Mouse (Mus musculus): ENCODE data around the gene Ces2b.
"Not testable (repeated sequence)": the region's sequence is repeated elsewhere in the genome, so short reads cannot be mapped to it uniquely, and the experiment has no call there.

Ces2b gene

DNA sequence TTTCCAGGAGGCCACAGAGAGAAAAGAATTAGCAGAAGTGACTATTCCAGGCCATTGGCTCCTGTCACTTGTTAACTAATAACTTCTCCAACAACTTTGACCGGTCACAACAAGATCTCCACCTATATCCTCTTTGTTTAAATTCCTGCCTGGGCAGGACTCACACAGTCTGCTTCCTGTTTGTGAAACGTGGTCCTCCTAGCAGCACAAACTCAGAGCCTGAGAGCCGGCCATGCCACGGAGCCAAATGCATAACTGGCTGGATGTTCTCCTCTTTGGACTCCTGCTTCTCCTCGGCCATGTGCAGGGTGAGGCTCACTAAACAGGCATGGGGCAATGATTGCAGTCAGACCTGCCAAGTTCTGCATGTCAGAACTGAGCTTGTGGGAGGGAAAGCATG, at the start of gene Ces2b:
Gene Ces2b (plus strand): TSS at position 133 of the 400 bp plus-strand sequence.
- no peak for DNase-seq (ENCODE audit: low spot score in 2 of 2)

DNA sequence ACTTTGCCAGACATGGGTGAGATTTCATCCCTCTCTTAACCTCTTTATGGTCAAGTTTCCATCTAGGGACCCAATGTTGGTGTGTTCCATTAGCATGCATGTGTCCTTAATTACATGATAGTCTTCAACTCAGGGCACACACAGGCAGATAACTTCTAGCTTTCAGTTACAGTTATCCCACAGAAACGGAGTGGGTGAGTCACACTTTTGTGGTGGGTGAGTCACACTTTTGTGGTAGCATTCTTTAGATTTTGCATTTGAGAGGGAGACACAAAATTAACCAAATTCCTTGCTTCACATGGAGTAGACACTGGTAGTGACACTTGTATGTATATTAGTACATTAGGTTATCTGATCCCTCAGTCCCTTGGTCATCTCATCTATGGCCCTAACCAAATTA, 44.3 kb upstream of the Ces2b start:
- peak in 1 of 2 experiments; percentile 21 for DNase-seq (ENCODE audit: low spot score in 2 of 2)

- DNase-seq (ENCODE audit: low spot score in 2 of 2): no peak
Observed at GRCm38 (mm10) chr8:104788929-104789328, 42.4 kb upstream of the Ces2b start.

DNA sequence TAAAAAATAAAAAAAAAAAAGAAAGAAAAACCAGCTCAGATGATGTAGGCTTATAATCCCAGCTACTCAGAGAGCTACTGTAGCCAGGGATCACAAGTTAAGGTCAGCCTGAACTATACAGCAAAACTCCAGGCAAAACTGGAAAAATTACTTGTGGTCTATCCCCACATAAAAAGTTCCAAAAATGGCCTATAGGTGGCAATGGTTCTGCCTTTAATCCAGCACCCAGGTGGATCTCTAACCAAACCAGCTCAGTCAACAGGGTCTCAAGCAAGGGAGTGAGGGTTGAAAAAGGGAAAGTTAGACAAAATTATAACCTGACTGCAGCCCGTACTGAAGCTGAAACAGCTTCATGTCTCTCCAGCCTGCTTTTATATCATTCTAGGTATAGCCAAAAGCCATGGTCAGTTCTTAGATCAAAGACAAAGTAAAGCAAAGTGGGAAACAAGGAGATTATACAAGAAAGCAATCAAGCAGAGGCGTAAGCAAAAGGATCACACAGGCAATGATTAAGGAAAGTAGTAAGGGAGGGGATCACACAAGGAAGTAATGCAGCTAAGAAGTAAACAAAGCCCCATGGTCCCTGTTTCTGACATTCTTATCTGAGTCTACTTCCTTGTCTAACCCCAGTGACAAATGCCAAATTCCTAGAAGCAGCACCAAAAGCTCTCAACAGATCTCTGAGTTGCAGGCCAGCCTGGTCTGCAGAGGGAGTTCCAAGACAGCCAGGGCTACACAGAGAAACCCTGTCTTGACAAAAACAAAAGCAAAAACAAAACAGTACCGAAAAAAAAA, 41.3 kb upstream of the Ces2b start:
- no peak for DNase-seq (ENCODE audit: low spot score in 2 of 2)

DNA sequence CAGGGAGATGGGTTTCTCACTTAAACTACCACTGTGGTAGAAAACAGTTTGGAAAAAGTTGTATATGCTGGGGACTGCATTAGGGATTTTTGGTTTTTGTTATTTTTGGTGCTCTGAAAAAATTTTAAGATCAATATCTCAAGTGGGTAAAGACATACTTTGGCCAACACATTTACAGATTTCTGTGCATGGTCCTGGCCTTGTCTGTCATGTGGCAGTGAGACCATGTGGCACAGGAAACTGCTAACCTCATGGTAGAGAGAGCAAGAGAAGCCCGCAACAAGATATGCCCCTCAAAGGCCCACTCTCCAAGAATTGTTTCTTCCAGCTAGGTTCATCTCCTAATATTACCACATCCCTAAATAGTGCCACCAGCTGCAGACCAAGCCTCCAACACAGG, 32.0 kb upstream of the Ces2b start:
- no peak for DNase-seq (ENCODE audit: low spot score in 2 of 2)

GRCm38 (mm10) chr8:104806127-104806526, 25.2 kb upstream of the Ces2b start:
- DNase-seq (ENCODE audit: low spot score in 2 of 2): no peak

DNA sequence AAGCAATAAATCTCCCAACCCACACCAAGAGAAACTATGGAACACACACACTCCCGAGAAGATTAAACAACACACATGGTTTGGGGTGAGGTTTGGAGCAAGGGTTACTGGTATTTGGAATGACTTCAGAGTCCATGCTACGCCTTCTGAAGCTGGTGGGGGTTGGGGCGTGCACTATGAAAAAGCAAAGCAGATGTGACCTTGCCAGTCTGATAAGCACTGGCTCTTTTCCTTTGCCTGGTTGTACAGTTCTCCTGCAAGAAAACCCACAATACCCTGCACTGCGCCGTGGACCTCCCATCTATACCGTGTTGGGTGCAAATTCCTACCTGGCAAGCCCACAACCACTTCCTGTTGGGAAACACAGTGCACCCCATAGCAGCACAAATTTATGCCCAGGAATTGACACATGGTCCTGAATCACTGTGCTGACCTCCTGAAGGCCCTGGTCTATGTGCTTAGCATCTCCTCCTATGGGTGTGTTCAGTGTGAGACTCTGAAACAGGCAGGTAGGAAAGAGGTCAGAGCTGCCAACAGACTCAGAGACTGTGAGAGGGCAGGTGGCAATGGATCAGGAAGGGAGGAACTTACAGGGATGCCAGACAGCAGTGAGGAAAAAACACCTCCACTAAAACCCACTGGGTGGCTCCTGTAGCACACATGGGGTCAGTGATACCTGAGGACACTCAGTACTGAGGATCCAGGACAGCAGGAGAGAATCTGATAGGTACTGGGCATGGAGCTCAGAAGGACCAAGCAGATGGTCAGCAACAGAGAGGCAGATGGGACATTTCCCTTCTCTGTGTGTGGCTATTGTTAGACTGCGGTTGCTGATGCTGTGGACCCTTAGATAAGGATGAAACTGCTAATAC, 22.6 kb upstream of the Ces2b start:
- DNase-seq (ENCODE audit: low spot score in 2 of 2): no peak

GRCm38 (mm10) chr8:104809436-104809835, 21.9 kb upstream of the Ces2b start:
- DNase-seq (ENCODE audit: low spot score in 2 of 2): no peak

DNA sequence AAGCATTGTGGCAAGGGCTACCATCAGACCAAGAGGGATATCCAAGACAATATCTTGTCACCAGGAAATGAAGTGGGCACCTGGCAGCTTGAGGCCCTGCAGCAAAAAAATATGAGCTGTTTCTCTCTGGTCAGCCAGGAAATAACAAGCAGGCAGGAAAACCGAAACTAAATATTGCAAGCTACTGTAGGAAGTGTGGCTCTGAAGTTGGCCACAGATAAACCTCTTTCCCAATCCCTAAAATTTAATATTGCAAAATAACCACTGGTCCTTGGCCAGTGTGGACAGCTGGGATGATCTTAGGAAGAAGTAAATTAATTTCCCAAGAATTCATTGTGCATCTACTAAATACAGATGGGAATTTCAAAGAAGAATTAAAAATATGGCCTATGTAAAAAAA, 4.5 kb upstream of the Ces2b start:
- no peak for DNase-seq (ENCODE audit: low spot score in 2 of 2)

DNA sequence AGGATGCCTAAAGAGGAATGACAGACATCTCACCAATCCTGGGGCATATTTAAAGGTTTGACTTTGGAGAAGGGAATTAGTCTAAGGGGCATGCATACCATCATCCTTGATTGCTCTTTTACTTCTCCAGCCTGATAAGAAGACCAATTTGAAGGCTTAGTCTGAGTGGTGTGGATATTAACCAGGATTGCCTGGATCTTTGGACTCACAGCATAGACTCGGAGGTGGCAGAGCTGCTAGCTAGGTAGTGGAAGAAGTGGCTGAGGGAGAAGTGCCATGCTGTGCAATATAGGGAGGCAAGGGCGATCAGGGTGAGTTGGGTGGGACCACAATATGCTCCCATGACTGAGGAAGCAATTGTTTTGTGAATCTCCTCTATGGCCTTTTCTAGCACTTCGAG, 3.2 kb upstream of the Ces2b start:
- DNase-seq (ENCODE audit: low spot score in 2 of 2): no peak

DNA sequence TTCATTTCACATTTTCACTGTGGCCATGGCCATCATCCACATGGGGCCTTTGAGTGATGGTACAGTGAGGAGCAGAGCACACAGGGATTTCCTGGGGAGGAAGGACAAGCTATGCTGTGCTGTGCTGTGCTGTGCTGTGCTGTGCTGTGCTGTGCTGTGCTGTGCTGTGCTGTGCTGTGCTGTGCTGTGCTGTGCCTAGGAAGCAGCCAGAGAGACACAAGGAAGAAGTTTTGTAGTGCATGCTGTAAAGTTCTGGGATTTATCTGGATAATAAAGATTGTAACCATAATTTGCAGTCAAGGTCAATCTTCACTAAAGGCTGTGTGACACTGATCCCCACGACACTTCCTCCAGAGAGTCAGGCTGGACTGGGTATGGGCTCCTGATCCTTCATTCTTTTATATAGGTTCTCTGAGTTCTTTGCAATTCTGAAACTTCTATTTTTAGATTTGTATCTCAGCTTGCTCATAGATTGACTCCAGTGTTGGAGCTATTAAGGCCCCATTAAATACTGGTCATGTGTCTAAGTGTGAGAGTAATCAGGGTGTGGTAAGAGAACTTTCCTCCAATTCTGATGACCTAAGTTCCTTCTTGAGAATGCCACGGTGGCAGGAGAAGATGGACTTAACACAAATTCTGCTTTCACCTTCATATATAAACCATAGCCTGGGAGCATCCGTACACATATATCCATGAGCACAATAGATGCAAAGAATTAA, 10.1 kb downstream of the Ces2b start:
- no peak for DNase-seq (ENCODE audit: low spot score in 2 of 2)

DNA sequence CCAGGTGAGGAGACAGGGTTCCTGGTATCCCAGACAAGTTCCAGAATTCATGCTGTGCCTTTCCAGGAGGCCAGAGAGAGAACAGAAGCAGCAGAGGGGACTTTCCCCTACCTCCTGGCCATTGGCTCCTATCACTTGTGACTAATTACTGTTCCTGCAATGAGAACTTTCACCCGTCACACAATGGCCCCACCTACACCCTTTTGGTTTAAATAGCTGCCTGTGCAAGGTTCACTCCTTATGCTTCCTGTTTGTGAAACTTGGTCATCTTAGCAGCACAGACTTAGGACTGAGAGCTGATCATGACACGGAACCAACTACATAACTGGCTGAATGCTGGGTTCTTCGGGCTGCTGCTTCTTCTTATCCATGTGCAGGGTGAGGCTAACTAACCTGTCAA, 15.5 kb downstream of the Ces2b start, which contains the start of gene Ces2c:
Gene Ces2c (plus strand): TSS at position 238 of the 400 bp plus-strand sequence.
- DNase-seq (ENCODE audit: low spot score in 2 of 2): no peak

- DNase-seq (ENCODE audit: low spot score in 2 of 2): no peak
Observed at GRCm38 (mm10) chr8:104847741-104848462, 16.5 kb downstream of the Ces2b start.

GRCm38 (mm10) chr8:104866844-104867531, 35.6 kb downstream of the Ces2b start:
- DNase-seq (ENCODE audit: low spot score in 2 of 2): not testable (repeated sequence)

- DNase-seq (ENCODE audit: low spot score in 2 of 2): not testable (repeated sequence)
Observed at GRCm38 (mm10) chr8:104868876-104869275, 37.5 kb downstream of the Ces2b start.

GRCm38 (mm10) chr8:104886223-104886926, 55.0 kb downstream of the Ces2b start:
- not testable (repeated sequence) for DNase-seq (ENCODE audit: low spot score in 2 of 2)
